Mouse (Mus musculus): ENCODE data around the gene E130208F15Rik. TPM values are rescaled to one million over a fixed set of nuclear protein-coding genes. Genes with fewer than 3 reads are reported as not detected.

E130208F15Rik gene
- under 1 TPM; 0.30 to 0.43 TPM for total RNA-seq (2021)
- long read RNA-seq = 0 reads

DNA sequence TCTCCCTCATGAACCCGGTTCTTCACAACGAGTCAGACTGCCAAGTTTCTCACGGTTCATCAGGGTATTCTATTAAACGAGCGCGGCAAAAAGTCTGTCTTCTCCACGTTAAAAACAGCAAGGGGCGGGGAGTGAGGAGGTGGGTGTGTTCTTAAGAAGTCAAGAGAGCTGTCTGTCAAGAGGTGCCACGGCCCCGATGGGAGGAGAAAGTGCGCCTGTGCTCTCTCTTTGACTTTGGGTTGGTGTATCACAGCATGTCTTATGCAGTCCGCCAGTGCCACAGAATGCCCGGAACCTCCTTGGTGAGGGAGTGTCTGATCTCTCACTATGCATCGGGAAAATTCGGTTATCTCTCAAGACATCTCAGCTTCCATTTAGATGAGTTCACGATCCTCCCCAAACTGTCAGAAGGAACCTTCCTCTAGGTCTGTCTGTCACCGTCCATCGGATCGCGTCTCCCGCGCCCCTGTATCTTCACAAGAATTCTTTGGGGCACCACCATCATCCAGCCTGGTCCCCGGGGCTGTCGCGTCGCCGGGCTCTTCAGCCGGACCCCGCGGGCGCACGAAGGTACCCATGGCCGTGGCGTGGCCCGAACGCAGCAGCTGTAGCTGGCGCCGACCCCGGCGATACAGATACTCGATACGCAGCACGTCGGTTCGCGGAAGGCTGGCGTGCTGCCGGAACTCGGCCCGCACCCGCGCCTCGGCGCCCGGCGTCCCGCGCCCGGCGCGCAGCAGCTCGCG is at the start of gene E130208F15Rik:
E130208F15Rik (plus strand) TSS at position 202 of the 746 bp plus-strand sequence.
- DNase-seq (ENCODE audit: low spot score in 2 of 2) = peak; percentile 50 to 76

DNA sequence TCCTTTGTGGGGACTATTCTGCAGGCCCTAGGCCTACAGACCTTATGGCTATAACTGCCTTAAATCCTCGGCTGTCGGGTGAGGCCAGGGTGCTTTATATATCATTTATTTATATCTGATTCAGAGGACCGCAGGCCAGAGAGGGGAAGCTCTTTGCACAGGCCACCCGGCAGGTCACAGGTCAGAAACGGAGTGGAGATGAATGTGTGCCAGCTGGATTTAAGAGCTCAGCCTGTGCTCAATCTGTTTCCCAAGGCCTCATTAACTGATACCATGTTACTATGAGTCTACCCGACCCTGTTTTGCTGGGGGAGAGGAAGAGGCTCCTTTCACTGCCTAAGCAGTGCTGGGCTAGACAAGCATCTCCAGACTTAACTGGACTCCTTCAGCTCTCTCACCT is 47.2 kb upstream of the E130208F15Rik start:
- DNase-seq (ENCODE audit: low spot score in 2 of 2) = no peak

DNA sequence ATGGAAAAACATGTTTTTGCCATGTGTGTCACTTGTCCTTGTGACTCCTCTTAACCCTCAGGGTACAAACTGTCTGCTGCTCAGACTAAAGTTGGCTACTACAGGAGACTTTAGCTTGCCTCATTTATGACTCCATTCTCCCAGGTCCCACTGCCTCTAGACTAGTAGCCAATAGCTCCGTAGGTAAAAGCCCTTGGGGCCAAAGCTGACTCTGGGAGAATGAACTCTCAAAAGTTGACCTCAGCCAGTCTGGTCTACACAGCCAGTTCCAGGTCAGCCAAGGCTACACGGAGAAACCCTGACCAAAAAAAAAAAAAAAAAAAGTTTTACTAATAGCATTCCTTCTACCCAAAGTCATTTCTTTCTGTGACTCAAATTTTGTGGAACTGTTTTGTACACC is 42.6 kb upstream of the E130208F15Rik start:
- DNase-seq (ENCODE audit: low spot score in 2 of 2) = no peak

DNA sequence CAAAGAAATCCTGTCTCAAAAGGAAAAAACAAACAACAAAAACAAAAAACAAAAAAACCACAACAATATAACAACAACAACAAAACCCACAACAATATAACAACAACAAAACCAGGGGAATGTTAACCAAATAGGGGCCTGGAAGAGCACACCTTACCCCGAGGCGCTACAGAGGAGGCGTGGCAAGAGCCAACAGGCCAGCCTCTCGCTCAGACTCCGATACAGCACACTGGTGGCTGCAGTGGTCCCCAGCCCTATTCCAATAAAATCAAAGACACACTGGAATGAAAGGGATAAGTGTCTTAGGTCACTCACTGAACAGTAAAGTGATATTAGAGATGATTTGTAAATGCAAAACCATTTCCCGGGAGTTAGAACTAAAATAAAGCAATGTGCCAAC is 42.0 kb upstream of the E130208F15Rik start:
- DNase-seq (ENCODE audit: low spot score in 2 of 2) = no peak

DNA sequence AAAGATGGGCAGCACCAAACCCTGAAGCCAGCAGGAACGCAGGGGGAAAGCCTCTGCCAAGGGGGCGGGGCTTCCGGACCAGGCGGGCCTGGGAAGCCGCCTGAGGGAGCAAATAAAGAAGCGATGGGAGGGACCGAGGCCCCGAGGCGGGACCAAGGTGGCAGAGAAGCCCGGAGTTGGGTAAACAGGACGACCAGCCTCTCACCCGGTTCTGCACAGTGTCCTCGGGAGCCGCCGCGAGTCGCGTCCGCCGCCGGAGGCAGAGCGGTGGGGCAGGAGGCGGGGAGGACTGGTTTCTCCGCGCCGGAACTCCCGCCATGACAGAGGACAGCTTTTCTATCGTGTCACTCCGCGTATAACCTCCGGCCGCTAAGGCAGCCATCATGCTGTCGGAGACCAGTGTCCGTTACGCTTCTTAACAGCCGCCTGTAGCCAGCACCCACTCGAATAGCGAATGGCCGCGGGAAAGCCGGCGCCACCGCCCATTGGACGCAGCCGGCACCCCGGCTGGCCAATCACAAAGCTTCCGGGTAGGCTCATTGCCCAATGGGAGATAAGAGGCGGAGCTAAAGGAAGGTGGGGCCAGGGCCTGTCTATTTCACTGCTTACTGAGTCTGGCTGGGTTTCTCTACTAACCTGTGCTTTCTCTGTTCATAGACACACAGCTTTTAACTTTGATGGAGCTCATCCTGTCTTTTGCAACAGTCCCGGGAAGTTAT is 41.4 kb upstream of the E130208F15Rik start, which contains the start of the genes Thap8 and Wdr62:
Thap8 (plus strand) TSS at position 144 of the 719 bp plus-strand sequence.
Wdr62 (minus strand) TSS at position 469 of the 719 bp plus-strand sequence.
- peak; percentile 78 to 94 for DNase-seq (ENCODE audit: low spot score in 2 of 2)

DNA sequence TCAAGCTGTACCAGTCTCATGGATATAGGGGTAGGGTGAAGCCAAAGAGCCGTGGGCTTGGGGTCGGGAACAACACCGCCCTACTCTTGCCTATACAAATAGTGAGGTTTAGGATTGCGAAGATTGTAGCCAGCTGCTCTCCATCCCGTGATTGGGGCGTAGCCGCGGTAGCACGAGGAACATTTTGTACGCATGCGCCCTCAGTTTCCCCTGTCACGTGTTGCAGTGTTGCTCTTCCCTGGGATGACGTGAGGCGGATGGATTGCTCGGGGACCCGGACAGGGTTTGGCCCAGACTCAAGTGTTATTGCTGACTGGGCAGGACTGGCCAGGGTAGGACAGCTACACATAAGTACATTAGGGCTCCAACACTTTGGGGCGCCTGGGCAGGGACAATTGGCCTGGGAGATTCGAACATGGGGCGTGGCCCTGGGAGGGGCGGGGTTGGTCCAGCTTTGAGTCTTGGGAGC is 40.8 kb upstream of the E130208F15Rik start:
- DNase-seq (ENCODE audit: low spot score in 2 of 2) = peak; percentile 81 to 90

DNA sequence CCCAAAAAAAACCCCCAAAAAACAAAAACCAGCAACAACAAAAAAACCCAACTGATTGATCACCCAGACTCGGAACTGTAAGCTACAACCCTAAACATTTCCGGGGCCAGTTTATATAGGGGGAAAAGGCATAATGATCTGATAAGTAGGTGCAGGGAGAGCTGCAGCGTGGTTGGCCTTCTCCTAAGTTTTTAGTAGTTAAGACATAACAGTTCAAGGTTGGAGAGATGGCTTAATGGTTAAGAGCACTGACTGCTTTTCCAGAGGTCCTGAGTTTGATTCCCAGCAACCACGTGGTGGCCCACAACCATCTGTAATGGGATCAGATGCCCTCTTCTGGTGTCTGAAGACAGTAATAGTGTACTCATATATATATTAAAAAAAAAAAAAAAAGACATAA is 40.0 kb upstream of the E130208F15Rik start:
- no peak for DNase-seq (ENCODE audit: low spot score in 2 of 2)

DNA sequence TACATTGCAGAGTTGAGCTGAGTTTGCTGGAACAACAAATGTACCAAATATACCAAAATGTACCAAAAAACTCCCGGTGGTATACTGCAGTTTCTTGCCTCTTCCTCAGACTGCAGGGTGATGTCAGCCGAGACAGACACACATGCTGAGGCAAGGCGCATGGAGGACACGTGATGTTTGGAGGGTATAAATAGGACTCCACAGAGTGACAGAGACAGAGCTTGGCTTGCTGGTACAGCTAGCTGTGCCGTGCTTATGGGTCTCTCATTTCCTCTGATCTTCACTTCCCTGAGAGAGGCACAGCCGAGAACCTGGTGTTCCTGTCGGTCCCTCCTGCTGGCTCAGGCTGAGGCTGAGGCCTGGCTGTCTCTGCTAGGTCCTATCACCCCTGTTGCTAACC is 38.8 kb upstream of the E130208F15Rik start:
- DNase-seq (ENCODE audit: low spot score in 2 of 2) = no peak

DNA sequence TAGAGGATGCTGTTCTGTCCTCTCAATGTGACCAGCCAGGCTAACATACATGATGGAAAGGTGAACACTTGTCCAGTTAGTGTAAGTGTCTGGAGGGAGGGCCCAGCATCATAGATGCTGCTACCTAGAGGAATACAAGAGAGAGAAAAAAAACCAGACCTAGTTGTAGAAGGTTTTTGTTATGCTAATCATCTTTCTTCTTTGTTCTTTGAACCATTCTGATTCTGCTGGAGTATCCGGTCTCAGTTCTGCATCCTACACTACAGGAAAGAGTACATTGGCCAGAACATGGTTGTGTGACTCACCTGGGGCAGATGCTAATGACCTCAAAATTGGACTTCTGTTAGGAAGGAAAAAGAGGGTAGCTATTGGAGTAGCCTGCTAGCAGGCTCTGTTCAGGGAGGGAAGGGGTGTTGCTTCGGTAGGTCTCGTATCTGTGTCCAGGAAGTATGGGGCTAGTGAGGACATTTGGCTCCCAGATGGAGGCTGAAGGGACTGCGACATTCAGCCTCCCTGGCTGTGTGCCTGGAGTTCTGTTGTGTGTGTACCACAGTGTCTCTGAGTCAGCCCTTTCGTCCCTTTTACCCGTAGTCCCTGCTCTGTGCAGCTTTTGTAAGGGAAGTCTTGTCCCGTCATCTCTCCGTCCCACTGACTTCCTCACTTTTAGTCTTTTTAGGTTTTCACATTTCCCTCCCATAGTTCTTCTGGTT is 34.7 kb upstream of the E130208F15Rik start:
- DNase-seq (ENCODE audit: low spot score in 2 of 2) = no peak

DNA sequence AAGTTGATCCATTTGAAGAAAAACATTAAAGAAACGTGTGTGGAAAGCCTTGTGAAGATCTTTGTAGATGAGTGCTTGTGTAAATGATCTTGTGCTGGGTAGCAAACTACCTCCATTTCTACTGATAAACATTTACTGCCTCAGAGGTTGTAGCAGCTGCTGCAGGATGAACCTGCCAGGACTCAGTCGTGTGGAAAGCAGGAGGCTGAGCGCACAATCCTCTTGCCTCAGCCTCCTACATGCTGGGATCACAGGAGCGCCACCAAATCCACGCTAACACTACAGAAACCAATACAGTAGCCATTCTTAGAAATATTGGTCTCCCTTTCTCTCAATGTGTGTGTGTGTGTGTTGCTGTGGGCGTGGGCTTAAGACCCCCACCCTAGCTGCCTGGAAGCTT is 33.5 kb upstream of the E130208F15Rik start:
- DNase-seq (ENCODE audit: low spot score in 2 of 2) = no peak

DNA sequence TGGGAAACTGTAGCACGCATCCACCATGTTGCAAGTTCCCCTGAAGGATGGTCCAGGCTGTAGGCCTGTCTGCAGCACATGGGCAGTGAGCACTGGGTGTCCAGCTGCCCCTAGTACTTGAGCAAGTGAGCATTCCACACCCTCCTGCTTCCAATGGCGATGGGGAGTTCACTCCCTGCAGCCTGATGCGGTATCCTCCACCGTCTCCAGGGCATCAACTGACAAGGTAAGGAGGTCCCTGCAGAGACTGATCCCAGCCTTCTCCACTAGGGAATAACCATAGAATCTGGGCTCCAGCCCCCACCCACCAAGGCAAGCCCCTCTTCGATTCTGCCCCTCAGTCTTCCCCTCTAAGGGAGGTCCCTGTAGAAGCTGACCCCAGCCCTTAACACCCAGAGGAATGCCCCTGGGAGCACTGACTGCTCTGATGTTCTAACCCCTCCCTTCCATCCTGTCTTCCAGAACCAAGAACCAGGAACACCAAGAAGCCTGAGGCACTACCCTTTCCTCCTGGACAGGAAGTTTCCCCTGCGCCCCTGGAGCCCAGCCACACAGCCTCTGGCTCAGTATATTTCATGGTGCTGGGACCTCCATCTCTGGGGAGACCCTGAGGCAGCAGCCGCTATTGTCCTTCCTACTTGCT is 32.3 kb upstream of the E130208F15Rik start:
- no peak for DNase-seq (ENCODE audit: low spot score in 2 of 2)

DNA sequence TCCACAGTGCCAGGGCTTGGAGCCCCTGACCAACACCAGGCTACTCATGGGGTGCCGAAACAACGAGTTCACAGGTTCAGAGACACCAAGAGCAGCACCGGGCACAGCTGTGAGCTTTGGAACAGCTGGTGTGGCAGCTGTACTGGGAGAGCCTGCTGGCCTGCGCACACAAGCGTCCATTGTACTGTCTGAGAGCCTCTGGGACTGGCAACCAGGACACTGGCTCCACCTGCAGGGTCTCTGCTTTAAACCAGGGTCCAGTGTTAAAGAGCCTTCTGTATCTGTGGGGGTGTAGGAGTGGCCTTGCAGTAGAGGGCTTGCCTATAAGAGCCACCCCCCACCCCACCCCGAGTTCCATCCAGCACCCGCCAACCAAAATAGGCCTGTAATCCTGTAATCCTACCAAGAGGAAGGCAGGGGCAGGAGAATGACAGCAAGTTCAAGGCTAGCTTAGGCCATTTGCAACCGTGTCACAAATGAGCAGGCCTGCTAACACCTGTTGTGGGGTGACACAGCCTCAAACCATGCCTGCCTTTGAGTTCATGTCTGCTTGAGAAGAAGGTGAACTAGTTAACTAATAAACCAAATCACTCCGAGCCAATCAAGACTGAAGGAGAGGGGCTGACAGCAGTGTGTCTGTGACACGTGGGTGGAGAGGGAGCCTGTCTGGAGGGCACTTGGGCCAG is 31.7 kb upstream of the E130208F15Rik start:
- DNase-seq (ENCODE audit: low spot score in 2 of 2) = no peak

DNA sequence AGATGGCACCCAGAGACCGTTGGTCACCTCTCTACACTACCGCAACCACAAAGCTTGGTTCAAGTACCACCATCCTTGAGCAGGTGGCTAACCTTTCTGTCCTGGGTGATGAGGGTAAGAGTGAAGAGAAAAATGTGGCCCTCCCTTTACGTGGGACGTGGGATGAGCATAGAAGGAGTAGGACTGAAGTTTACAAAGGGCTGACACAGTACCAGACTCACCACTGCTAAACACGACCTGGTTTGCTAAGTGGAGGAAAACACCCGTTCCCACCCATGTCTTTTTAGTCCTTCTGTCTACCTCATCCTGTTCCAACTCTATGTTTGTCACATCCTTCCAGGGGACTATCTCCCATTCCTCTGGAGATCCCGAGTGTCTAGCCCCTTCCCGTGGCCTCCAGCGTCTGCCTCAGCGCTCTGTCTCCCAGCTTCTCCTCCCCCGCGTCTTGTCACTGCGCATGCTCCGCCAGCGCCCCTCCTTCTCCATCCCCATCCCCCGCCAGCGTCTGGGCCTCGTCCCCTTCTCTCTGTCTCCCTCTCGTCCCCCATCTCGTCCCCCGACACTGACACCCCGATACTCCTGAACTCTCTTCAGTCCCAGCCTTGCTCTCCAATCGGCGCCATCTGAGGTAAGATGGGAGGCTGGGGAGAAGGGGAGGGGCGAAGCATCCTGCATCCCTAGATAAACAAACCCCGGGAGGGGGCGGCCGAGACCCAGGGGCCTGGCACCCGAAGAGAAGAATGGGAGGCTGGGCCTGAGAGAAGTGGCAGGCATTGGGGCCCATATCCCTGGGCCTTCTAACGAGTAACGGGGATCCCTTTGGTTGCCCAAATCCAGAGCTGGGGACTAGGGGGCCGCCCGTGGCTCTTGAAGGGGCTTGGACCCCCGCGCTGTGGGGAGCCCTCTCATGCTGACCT is 30.1 kb upstream of the E130208F15Rik start, which contains the start of gene Clip3:
Clip3 (plus strand) TSS at position 514 of the 917 bp plus-strand sequence.
- DNase-seq (ENCODE audit: low spot score in 2 of 2) = peak; percentile 91 to 95

DNA sequence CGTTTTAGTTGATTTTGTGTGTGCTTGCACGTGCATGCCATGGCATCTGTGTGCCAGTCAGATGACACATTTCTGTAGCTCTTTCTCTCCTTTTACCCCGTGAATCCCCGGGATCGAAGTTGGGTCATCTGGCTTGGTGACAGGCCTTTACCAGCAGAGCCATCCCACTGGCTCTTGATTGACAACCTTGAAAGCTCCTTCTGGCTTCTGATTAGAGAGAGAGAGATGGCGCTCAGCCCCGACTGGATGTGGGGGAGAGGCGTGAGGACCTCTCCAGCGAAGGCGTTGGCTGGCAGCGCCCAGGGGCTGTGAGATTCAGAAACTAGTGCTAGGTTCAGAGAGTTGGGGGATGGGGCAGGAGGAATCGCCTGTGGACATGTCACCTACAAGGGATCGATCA is 27.7 kb upstream of the E130208F15Rik start:
- peak in 1 of 2 experiments; percentile 52 for DNase-seq (ENCODE audit: low spot score in 2 of 2)

DNA sequence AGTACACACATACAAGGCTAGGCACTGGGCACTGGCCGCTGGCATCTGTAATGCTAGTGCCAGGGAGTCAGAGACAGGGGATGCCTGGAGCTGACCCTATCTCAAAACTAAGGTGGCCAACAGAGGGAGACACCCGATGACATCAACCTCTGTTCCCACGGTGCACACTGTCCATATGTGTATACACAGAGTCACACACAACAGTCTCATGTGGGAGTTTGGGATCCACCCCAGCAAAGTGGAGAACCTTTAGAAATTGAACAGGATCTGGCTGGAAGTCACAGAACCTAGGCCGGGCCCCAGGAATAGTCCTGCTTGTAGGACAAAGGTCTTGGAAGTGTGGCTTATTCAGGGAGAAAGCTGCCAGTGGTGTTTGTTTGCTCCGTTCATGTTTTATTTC is 27.2 kb upstream of the E130208F15Rik start:
- no peak for DNase-seq (ENCODE audit: low spot score in 2 of 2)

DNA sequence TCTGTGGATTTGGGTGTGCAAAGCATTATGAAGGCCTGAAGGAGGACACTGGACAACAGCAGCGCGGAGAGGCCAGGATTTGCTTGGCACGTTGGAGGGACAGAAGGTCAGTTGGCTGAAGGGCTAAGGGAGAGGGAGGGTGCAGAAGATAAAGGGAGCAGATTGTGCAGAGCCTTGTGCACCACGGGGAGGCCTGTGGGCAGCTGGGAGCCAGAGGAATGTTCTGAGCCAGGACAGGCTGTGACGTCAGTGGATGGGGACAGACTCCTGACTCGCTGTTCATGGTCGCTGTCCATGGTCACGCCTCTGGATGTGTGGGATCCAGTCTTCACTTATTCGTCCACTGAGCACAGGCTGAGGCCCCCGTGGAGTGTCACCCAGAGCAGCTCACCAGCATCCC is 26.4 kb upstream of the E130208F15Rik start:
- DNase-seq (ENCODE audit: low spot score in 2 of 2) = peak in 1 of 2 experiments; percentile 53

DNA sequence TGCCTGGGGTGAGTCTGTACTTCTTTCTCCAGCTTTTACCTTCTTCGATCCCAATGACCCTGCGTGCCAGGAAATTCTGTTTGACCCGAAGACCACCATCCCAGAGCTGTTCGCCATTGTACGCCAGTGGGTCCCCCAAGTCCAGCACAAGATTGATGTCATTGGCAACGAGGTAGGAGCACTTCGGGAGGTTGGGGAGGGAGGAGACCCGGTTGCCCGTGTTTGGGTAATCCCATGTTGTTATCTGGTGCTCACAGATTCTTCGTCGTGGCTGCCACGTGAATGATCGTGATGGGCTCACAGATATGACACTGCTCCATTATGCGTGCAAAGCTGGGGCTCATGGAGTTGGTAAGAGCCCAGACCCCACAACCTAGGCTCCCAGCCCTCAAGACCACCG is 24.7 kb upstream of the E130208F15Rik start:
- DNase-seq (ENCODE audit: low spot score in 2 of 2) = no peak

DNA sequence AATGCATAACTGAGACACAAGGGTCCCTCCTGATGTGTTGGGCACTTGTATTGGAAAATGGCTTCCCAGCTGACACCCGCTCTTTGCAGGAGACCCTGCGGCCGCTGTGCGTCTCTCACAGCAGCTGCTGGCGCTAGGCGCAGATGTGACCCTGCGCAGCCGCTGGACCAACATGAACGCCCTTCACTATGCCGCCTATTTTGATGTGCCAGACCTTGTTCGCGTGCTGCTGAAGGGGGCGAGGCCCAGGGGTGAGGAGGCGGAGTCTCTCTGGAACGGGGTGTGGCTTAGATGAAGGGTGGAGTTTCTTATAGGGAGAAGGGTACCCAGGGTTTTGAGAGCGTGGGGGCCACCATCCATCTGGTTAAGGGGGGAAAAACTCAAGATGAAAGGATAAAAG is 24.3 kb upstream of the E130208F15Rik start:
- DNase-seq (ENCODE audit: low spot score in 2 of 2) = no peak

DNA sequence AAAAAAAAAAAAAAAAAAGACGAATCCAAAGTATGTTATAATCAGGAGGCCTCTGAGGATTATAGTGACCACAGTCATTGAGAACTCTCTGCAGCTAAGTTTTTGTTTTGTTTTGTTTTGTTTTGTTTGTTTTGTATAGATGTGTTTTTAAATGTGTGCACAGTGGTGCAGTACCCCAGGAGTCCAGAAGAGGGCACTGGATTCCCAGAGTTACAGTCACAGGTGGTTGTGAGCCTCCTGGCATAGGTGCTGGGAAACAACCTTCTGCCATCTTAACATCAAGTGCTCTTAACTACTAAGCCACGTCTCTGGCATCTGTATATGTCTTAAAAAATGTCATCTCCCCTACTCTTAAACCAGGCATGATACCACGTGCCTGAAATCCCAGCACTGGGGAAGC is 20.6 kb upstream of the E130208F15Rik start:
- no peak for DNase-seq (ENCODE audit: low spot score in 2 of 2)
